Mouse (Mus musculus) C2C12 (cell line): ENCODE results near the gene Shroom4. TPM values are rescaled to one million over a fixed set of nuclear protein-coding genes. Genes with fewer than 3 reads are reported as not detected.
"Not testable (repeated sequence)": the region's sequence is repeated elsewhere in the genome, so short reads cannot be mapped to it uniquely, and the experiment has no call there.

Experiments
- H3K27me3 ChIP-seq: one replicate; pipeline ENCODE4 v1.6.1; 2011; ENCODE audit not compliant: control insufficient read depth, insufficient read depth, insufficient read length
- H3K36me3 ChIP-seq: one replicate; pipeline ENCODE4 v1.6.1; 2011; ENCODE audit not compliant: control insufficient read depth, insufficient read depth
- H3K4me3 ChIP-seq: one replicate; pipeline ENCODE4 v1.5.1; 2011; ENCODE audit warnings: mild to moderate bottlenecking, control low read depth; ENCODE audit not compliant: poor library complexity, insufficient read depth, severe bottlenecking
- H3K79me2 ChIP-seq: one replicate; pipeline ENCODE4 v1.6.1; 2011; ENCODE audit not compliant: control insufficient read depth, insufficient read depth
- H3K79me3 ChIP-seq: one replicate; pipeline ENCODE4 v1.6.1; 2011; ENCODE audit warnings: low read depth, control low read depth
- H3ac ChIP-seq: one replicate; pipeline ENCODE3; 2011; ENCODE audit warnings: low read depth; ENCODE audit not compliant: control insufficient read depth, insufficient read length
- CEBPB ChIP-seq: IDR thresholded peaks from one replicate; pipeline ENCODE4 v1.6.1; 2011; ENCODE audit warnings: low read depth, mild to moderate bottlenecking, control low read depth, moderate library complexity
- CTCF ChIP-seq: IDR thresholded peaks from one replicate; pipeline ENCODE4 v1.5.1; 2011; ENCODE audit not compliant: control insufficient read depth, insufficient read depth, insufficient read length
- FOSL1 ChIP-seq: IDR thresholded peaks from one replicate; pipeline ENCODE4 v1.8.0; 2011; ENCODE audit warnings: mild to moderate bottlenecking, low read length; ENCODE audit not compliant: poor library complexity, insufficient read depth, severe bottlenecking
- MAX ChIP-seq: IDR thresholded peaks from one replicate; pipeline ENCODE4 v1.6.1; 2011; ENCODE audit warnings: mild to moderate bottlenecking, control low read depth
- MYOD1 ChIP-seq: IDR thresholded peaks from one replicate; pipeline ENCODE4 v1.6.1; 2011; ENCODE audit warnings: low read depth; ENCODE audit not compliant: control insufficient read depth, insufficient read length
- MYOG ChIP-seq: IDR thresholded peaks from one replicate; pipeline ENCODE4 v1.6.1; 2011; ENCODE audit not compliant: control insufficient read depth, insufficient read length; ENCODE audit errors: extremely low read depth
- USF1 ChIP-seq: IDR thresholded peaks from one replicate; pipeline ENCODE4 v1.6.1; 2011; ENCODE audit warnings: low read depth, mild to moderate bottlenecking, control low read depth, moderate library complexity
- polyA plus RNA-seq: library from polyadenylated mRNA; unstranded; fragments of >200 nt; fragmentation: generic; extraction: Trizol; gene quantifications from one replicate; pipeline ENCODE4 v1.2.1, GENCODE M21; 2012; ENCODE audit warnings: missing spikeins

The Shroom4 gene
- polyA plus RNA-seq, 1 experiment = 3.1 TPM

DNA sequence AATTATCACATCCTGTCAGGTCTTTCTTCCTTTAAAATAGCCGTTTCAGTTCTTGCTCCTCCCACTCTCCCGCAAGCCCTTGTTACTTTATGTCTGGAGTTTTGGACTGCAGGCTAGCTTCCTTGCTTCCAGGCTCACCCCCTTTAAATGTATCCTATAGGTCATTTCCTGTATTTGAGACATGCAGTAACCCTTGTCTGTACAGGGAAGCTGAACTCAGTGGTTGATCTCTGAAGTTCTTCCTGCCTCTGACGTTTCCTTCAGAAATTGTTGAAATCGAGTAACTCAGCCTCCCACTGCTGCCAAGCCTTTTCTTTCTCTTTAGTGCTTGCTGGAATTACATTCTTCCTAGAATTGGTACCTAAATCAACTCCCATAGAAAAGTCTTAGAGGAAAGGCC, 18.5 kb downstream of the Shroom4 start:
- no peak overlapping the region for H3K4me3 ChIP-seq
- peaks cover 4% of the 10 kb centered on the region for H3K79me3 ChIP-seq
- peaks cover 8% of the 10 kb centered on the region for H3K79me2 ChIP-seq
- H3ac ChIP-seq = no peak overlapping the region
- H3K27me3 ChIP-seq = no peaks in the 10 kb centered on the region
- TF ChIP-seq FOSL1 (no peak), MYOD1 (no peak), MAX (no peak), USF1 (no peak), CTCF (no peak), MYOG (no peak), CEBPB (no peak)
- H3K36me3 ChIP-seq = no peaks in the 10 kb centered on the region

DNA sequence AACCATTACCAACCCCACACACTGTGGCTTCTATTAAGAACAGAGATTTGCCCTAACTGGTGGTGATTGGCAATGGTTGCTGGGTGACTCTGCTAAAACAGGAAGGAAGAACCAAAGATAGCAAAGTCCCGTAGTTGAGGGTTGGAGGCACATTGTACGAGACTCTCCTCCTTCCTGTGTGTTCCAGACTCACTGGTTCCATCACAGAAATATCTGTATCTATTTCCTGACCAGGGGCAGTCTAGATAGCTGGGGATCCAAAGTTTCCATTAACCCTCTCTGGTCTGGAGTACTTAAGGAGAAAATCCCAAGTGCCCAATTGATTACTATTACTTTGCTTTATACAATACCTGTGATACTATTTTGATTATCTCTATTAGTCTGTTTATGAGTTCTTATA, 35.6 kb downstream of the Shroom4 start:
- H3K79me3 ChIP-seq = no peaks in the 10 kb centered on the region
- TF ChIP-seq CTCF (no peak), MYOG (no peak), USF1 (no peak), MAX (no peak), MYOD1 (no peak), CEBPB (no peak), FOSL1 (no peak)
- no peaks in the 10 kb centered on the region for H3K27me3 ChIP-seq
- no peaks in the 10 kb centered on the region for H3K36me3 ChIP-seq
- H3ac ChIP-seq = no peak overlapping the region
- no peak overlapping the region for H3K4me3 ChIP-seq
- no peaks in the 10 kb centered on the region for H3K79me2 ChIP-seq

DNA sequence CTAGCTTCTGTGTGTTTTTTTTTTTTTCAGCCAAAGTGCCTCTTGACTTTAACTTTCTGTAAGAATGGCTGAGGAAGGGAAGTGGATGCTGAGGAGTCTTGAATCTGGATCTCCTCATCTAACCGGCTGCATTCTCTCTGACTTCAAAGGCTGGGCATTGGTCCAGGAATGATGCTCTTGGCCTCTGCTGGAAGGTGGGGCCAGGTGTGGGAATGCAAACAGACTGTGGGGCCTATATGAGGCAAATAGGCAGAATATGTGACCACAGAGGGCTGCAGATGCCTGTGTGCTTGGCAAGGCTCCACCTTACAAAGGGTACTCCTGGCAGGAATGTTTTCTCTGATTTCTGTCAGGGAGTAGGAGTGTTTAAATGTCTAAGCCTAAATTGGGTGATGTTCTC, 46.8 kb downstream of the Shroom4 start:
- Histone ChIP-seq H3ac (no peak overlapping the region), H3K36me3 (no peaks in the 10 kb centered on the region), H3K79me3 (no peaks in the 10 kb centered on the region), H3K79me2 (no peaks in the 10 kb centered on the region), H3K4me3 (no peak overlapping the region), H3K27me3 (no peaks in the 10 kb centered on the region)
- no peak for TF ChIP-seq MYOD1
- no peak for TF ChIP-seq MAX
- no peak for TF ChIP-seq CTCF
- TF ChIP-seq USF1 = no peak
- no peak for TF ChIP-seq MYOG
- TF ChIP-seq CEBPB = no peak

DNA sequence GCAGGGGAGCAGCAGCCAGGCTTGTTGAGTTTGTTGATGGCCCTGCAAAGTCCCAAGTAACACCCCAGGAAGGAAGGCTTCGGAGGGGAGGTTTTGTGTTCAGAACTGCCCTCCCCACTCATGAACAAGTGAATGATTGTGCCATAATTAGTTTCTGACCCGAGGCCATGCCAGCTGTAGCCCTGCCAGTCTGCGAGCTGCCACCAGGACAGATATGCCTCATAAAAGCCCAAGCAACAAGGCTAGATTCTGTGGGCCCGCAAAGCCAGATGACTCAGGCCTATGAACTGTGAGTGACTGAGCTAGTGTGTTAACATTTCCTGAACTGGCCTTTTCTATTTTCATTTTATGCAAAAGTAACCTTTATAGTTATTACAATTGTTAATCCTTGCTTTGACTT, 48.3 kb downstream of the Shroom4 start:
- H3K36me3 ChIP-seq = no peaks in the 10 kb centered on the region
- no peak overlapping the region for H3ac ChIP-seq
- H3K4me3 ChIP-seq = no peak overlapping the region
- no peak for TF ChIP-seq FOSL1
- no peak for TF ChIP-seq MAX
- no peak for TF ChIP-seq CTCF
- TF ChIP-seq CEBPB = no peak
- no peak for TF ChIP-seq MYOD1
- no peak for TF ChIP-seq MYOG
- TF ChIP-seq USF1 = no peak
- no peaks in the 10 kb centered on the region for H3K79me2 ChIP-seq
- no peaks in the 10 kb centered on the region for H3K27me3 ChIP-seq
- no peaks in the 10 kb centered on the region for H3K79me3 ChIP-seq

DNA sequence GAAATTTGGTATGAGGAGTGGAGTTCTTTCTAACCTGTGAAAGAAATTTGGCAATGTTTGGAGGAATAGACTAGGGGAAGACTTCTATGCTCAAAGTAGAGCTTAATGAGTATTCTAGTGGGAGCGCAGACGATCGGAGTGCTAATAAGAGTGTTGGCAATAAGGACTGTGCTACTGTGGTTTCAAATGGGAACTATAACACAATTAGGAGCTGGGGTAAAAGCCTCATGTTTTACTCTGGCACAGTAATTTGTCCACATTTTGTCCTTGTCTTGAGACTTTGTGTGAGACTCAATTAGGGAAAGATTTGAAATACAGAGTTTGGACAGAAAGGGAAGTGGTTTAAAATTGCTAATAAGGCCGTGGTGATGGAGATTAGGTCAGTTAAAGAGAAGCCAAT, 53.6 kb downstream of the Shroom4 start:
- Histone ChIP-seq H3K36me3 (no peaks in the 10 kb centered on the region), H3K79me2 (no peaks in the 10 kb centered on the region), H3K79me3 (no peaks in the 10 kb centered on the region), H3ac (no peak overlapping the region), H3K27me3 (no peaks in the 10 kb centered on the region), H3K4me3 (no peak overlapping the region)
- TF ChIP-seq USF1 (no peak), MYOD1 (no peak), FOSL1 (no peak), MAX (no peak), MYOG (no peak), CEBPB (no peak), CTCF (no peak)

DNA sequence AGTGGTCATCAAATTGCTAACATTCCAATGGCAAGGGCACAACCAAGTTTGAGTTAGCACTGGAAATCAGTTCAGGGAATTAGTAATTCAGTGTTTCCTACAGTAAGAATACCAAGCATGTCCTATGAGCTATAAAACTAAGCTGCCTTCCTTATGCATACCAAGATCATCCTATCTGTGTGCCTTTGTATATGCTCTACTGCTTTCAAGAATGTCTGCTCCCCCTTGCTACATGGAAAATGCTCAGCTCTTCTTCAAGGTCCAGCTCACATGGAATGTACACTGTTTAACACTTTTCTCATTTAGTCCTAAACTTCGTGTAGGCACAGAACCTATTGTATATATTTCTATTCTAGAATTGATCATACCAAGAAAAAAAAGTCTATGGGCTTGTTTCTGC, 69.6 kb downstream of the Shroom4 start:
- not testable (repeated sequence) for H3K79me3 ChIP-seq, H3K79me2 ChIP-seq, H3K27me3 ChIP-seq, H3K36me3 ChIP-seq, H3K4me3 ChIP-seq, H3ac ChIP-seq

DNA sequence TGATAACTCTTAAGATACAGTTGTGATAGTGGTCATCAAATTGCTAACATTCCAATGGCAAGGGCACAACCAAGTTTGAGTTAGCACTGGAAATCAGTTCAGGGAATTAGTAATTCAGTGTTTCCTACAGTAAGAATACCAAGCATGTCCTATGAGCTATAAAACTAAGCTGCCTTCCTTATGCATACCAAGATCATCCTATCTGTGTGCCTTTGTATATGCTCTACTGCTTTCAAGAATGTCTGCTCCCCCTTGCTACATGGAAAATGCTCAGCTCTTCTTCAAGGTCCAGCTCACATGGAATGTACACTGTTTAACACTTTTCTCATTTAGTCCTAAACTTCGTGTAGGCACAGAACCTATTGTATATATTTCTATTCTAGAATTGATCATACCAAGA, 72.9 kb downstream of the Shroom4 start:
- H3K4me3 ChIP-seq, H3K79me3 ChIP-seq, H3K79me2 ChIP-seq, H3ac ChIP-seq, H3K27me3 ChIP-seq, H3K36me3 ChIP-seq: not testable (repeated sequence)
